Mouse (Mus musculus): ENCODE measurements around the gene Spats1. TPM values are rescaled to one million over a fixed set of nuclear protein-coding genes. Genes with fewer than 3 reads are reported as not detected.

Gene Spats1
- total RNA-seq (2014; rRNA removed; ENCODE audit: low replicate concordance), result not detected in 2 replicates
- 1.0 TPM in 2 replicates for polyA plus RNA-seq (2015; fragmentation: Nextera tagmentation; extraction: Ambion mirVana)

GRCm38 (mm10) chr17:45474669-45475465, at the start of gene Spats1:
TSS of gene Spats1 (minus strand) at chr17:45475415.
- DNase-seq (ENCODE audit: low spot score) (peak; percentile 54), ATAC-seq (ENCODE audit: insufficient read depth, low read depth) (peak; percentile 85)
- H3K4me2 ChIP-seq (ENCODE audit: low read depth, low read length), result peak within 1 kb of the TSS; percentile 71
- 3% methylated on average over 30 of the region's 30 CpGs for WGBS
- H3K9me3 ChIP-seq (replicated peaks; ENCODE audit: control insufficient read depth, low read length), result no peaks in the 10 kb centered on the region
- no peaks in the 10 kb centered on the region for H3K36me3 ChIP-seq (replicated peaks; ENCODE audit: control insufficient read depth, insufficient read depth, low read length)
- peaks cover 9% of the 10 kb centered on the region; the same call in 1 of the 2 replicates for H3K27me3 ChIP-seq (ENCODE audit: control insufficient read depth, insufficient read depth, low read length)
- no peak for TF ChIP-seq EP300 (IDR thresholded peaks at IDR 0.05; ENCODE audit: low read depth)
- TF ChIP-seq CTCF (IDR thresholded peaks at IDR 0.05; ENCODE audit: low read depth), result no peak
- peaks cover 10% of the 10 kb centered on the region for H3K4me1 ChIP-seq (ENCODE audit: control insufficient read depth, insufficient read depth)
- H3K4me3 ChIP-seq (ENCODE audit: low read depth, low read length), result peak within 1 kb of the TSS; percentile 44
- peak within 1 kb of the TSS; percentile 28; the same call in 1 of the 2 replicates for H3K9ac ChIP-seq (replicated peaks; ENCODE audit: low read depth, low read length)
- H3K27ac ChIP-seq (ENCODE audit: low read depth), result no peak within 1 kb of the TSS

- Histone ChIP-seq H3K9me3 (replicated peaks; ENCODE audit: control insufficient read depth, low read length) (no peaks in the 10 kb centered on the region), H3K9ac (replicated peaks; ENCODE audit: low read depth, low read length) (no peak overlapping the region), H3K4me1 (ENCODE audit: control insufficient read depth, insufficient read depth) (peaks cover 4% of the 10 kb centered on the region; the same call in 1 of the 2 replicates), H3K27ac (ENCODE audit: low read depth) (no peak overlapping the region), H3K4me2 (ENCODE audit: low read depth, low read length) (no peak overlapping the region), H3K36me3 (replicated peaks; ENCODE audit: control insufficient read depth, insufficient read depth, low read length) (peaks cover 10% of the 10 kb centered on the region), H3K27me3 (ENCODE audit: control insufficient read depth, insufficient read depth, low read length) (peaks cover 5% of the 10 kb centered on the region), H3K4me3 (ENCODE audit: low read depth, low read length) (no peak overlapping the region)
- 81% methylated on average over 4 of the region's 4 CpGs for WGBS
- no peak for TF ChIP-seq EP300 (IDR thresholded peaks at IDR 0.05; ENCODE audit: low read depth)
- DNase-seq (ENCODE audit: low spot score), result no peak
- ATAC-seq (ENCODE audit: insufficient read depth, low read depth), result no peak
Measured at GRCm38 (mm10) chr17:45524961-45525360, 49.7 kb upstream of the Spats1 start.

GRCm38 (mm10) chr17:45523263-45523662, 48.0 kb upstream of the Spats1 start, which contains the start of gene Tcte1:
TSS of gene Tcte1 (plus strand) at chr17:45523434.
- peaks cover 24% of the 10 kb centered on the region for H3K36me3 ChIP-seq (replicated peaks; ENCODE audit: control insufficient read depth, insufficient read depth, low read length)
- peak within 1 kb of the TSS; percentile 54 for H3K4me2 ChIP-seq (ENCODE audit: low read depth, low read length)
- DNase-seq (ENCODE audit: low spot score), result no peak
- H3K9me3 ChIP-seq (replicated peaks; ENCODE audit: control insufficient read depth, low read length), result no peaks in the 10 kb centered on the region
- H3K4me1 ChIP-seq (ENCODE audit: control insufficient read depth, insufficient read depth), result peaks cover 4% of the 10 kb centered on the region; the same call in 1 of the 2 replicates
- TF ChIP-seq EP300 (IDR thresholded peaks at IDR 0.05; ENCODE audit: low read depth) (no peak), CTCF (IDR thresholded peaks at IDR 0.05; ENCODE audit: low read depth) (no peak)
- no peaks in the 10 kb centered on the region; the same call in 1 of the 2 replicates for H3K27me3 ChIP-seq (ENCODE audit: control insufficient read depth, insufficient read depth, low read length)
- 2% methylated on average over 21 of the region's 21 CpGs for WGBS
- H3K4me3 ChIP-seq (ENCODE audit: low read depth, low read length), result peak within 1 kb of the TSS; percentile 18
- H3K9ac ChIP-seq (replicated peaks; ENCODE audit: low read depth, low read length), result no peak within 1 kb of the TSS
- ATAC-seq (ENCODE audit: insufficient read depth, low read depth), result peak; percentile 40; the same call in 1 of the 2 replicates
- no peak within 1 kb of the TSS for H3K27ac ChIP-seq (ENCODE audit: low read depth)

GRCm38 (mm10) chr17:45520136-45520535, 44.9 kb upstream of the Spats1 start:
- Histone ChIP-seq H3K9ac (replicated peaks; ENCODE audit: low read depth, low read length) (no peak overlapping the region), H3K9me3 (replicated peaks; ENCODE audit: control insufficient read depth, low read length) (no peaks in the 10 kb centered on the region), H3K4me1 (ENCODE audit: control insufficient read depth, insufficient read depth) (no peaks in the 10 kb centered on the region), H3K27ac (ENCODE audit: low read depth) (no peak overlapping the region), H3K4me2 (ENCODE audit: low read depth, low read length) (no peak overlapping the region), H3K36me3 (replicated peaks; ENCODE audit: control insufficient read depth, insufficient read depth, low read length) (peaks cover 39% of the 10 kb centered on the region), H3K27me3 (ENCODE audit: control insufficient read depth, insufficient read depth, low read length) (no peaks in the 10 kb centered on the region; the same call in 1 of the 2 replicates), H3K4me3 (ENCODE audit: low read depth, low read length) (no peak overlapping the region)
- TF ChIP-seq CTCF (IDR thresholded peaks at IDR 0.05; ENCODE audit: low read depth) (no peak), EP300 (IDR thresholded peaks at IDR 0.05; ENCODE audit: low read depth) (no peak)
- ATAC-seq (ENCODE audit: insufficient read depth, low read depth), result no peak
- 87% methylated on average over 11 of the region's 11 CpGs for WGBS
- no peak for DNase-seq (ENCODE audit: low spot score)

- WGBS, result 82% methylated on average over 12 of the region's 12 CpGs
- H3K27me3 ChIP-seq (ENCODE audit: control insufficient read depth, insufficient read depth, low read length), result no peaks in the 10 kb centered on the region
- ATAC-seq (ENCODE audit: insufficient read depth, low read depth), result no peak
- no peak for DNase-seq (ENCODE audit: low spot score)
- H3K9ac ChIP-seq (replicated peaks; ENCODE audit: low read depth, low read length), result no peak overlapping the region
- H3K36me3 ChIP-seq (replicated peaks; ENCODE audit: control insufficient read depth, insufficient read depth, low read length), result peaks cover 39% of the 10 kb centered on the region
- no peak overlapping the region for H3K4me2 ChIP-seq (ENCODE audit: low read depth, low read length)
- no peaks in the 10 kb centered on the region for H3K9me3 ChIP-seq (replicated peaks; ENCODE audit: control insufficient read depth, low read length)
- TF ChIP-seq EP300 (IDR thresholded peaks at IDR 0.05; ENCODE audit: low read depth), result no peak
- TF ChIP-seq CTCF (IDR thresholded peaks at IDR 0.05; ENCODE audit: low read depth), result no peak
- no peaks in the 10 kb centered on the region for H3K4me1 ChIP-seq (ENCODE audit: control insufficient read depth, insufficient read depth)
- no peak overlapping the region for H3K4me3 ChIP-seq (ENCODE audit: low read depth, low read length)
- H3K27ac ChIP-seq (ENCODE audit: low read depth), result no peak overlapping the region
Measured at GRCm38 (mm10) chr17:45518766-45519475, 43.7 kb upstream of the Spats1 start.
